Mouse (Mus musculus): ENCODE results near the gene Clcc1. TPM values are rescaled to one million over a fixed set of nuclear protein-coding genes. Genes with fewer than 3 reads are reported as not detected.
"Not testable (repeated sequence)": the region's sequence is repeated elsewhere in the genome, so short reads cannot be mapped to it uniquely, and the experiment has no call there.

Gene Clcc1
- polyA plus RNA-seq, 1 experiment from 2014 or later, result 79.9 TPM

DNA sequence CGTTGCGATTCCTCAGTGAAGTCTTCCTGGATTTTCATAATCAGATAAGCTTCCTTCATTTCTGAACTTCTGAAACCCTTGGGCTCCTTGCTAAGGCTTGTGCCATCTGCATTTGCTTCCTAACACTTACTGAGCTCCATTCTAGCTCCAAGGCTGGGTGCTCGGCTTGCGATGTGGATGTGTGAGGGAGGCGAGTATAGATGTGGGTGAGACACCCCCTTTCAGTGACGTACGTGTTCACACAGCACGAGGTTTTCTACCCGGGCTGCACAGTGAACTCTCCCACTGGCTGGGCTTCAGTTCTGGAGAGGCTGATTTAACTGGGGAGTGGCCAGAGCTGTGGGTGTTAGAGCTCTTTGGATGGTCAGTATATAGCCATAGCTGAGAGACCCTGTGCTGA is 4.9 kb downstream of the Clcc1 start:
- Histone ChIP-seq H3K4me1 (replicated peaks) (peaks cover 11% of the 10 kb centered on the region), H3K9me3 (no peaks in the 10 kb centered on the region), H3K27me3 (no peaks in the 10 kb centered on the region), H3K36me3 (peaks cover 54% of the 10 kb centered on the region), H3K9ac (replicated peaks) (no peak overlapping the region), H3K27ac (no peak overlapping the region), H3K4me2 (no peak overlapping the region), H3K4me3 (replicated peaks) (no peak overlapping the region)
- 93% methylated on average over 9 of the region's 9 CpGs for WGBS
- ATAC-seq (ENCODE audit: insufficient number of reproducible peaks, insufficient read depth, low FRiP score, low TSS enrichment, low read depth), result no peak

DNA sequence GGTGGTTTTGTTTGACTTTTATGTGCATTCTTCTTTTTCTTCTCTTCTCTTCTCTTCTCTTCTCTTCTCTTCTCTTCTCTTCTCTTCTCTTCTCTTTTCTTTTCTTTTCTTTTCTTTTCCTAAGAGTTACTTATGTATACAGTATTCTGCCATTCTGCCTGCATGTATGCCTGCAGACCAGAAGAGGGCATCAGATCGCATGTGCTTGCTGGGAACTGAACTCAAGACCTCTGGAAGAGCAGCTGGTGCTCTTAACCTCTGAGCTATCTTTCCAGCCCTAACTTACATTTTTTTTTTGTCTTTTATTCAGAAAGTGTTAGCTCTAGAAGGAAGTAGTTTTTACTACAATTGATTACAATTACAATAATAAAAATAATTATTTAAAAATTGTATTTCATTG is 7.2 kb downstream of the Clcc1 start:
- no peak for ATAC-seq (ENCODE audit: insufficient number of reproducible peaks, insufficient read depth, low FRiP score, low TSS enrichment, low read depth)
- Histone ChIP-seq H3K27ac (no peak overlapping the region), H3K27me3 (no peaks in the 10 kb centered on the region), H3K4me1 (replicated peaks) (no peaks in the 10 kb centered on the region), H3K9ac (replicated peaks) (no peak overlapping the region), H3K9me3 (no peaks in the 10 kb centered on the region), H3K4me2 (no peak overlapping the region), H3K4me3 (replicated peaks) (no peak overlapping the region), H3K36me3 (peaks cover 77% of the 10 kb centered on the region)
- WGBS, result 84% methylated on average over 1 of the region's 1 CpGs

DNA sequence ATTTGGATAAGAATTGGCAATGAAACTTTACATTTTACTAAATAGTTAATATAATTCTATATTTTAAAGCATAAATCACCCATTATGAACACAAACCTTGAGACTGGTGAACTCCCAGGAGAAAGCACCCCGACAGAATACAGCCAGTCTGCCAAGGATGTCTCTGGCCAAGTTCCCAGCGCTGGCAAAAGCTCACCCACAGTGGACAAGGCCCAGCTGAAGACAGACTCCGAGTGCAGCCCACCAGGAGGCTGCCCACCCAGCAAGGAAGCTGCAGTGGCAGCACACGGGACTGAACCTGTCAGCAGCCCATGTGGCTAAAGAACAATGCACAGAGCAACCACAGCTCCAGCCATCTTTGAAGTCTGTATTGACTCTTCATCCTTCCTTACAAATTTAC is 22.9 kb downstream of the Clcc1 start:
- Histone ChIP-seq H3K27ac (no peak overlapping the region), H3K27me3 (no peaks in the 10 kb centered on the region), H3K4me1 (replicated peaks) (no peaks in the 10 kb centered on the region), H3K9me3 (no peaks in the 10 kb centered on the region), H3K36me3 (peaks cover 89% of the 10 kb centered on the region), H3K4me3 (replicated peaks) (no peak overlapping the region), H3K4me2 (no peak overlapping the region), H3K9ac (replicated peaks) (no peak overlapping the region)
- WGBS, result 82% methylated on average over 4 of the region's 4 CpGs
- no peak for ATAC-seq (ENCODE audit: insufficient number of reproducible peaks, insufficient read depth, low FRiP score, low TSS enrichment, low read depth)

DNA sequence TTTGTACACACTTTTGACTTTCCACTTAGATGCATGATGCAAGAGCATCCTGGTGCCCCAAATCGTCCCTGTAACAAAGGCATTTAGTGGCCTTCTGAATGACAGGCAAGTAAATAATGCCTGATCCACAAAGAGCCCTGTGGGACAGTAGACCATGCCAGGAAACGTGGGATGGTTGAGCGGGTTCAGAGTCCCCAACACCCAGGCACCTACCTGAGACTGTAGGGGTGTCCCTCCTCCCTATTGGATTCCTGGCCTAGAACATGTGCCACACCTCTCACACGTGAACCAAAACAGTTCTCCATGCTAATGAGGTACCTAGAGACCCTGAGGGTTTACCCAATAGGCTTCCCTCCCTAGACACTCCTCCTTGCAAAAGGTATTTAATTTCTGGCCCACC is 27.3 kb downstream of the Clcc1 start:
- H3K9ac ChIP-seq (replicated peaks), result no peak overlapping the region
- H3K4me3 ChIP-seq (replicated peaks), result no peak overlapping the region
- H3K4me1 ChIP-seq (replicated peaks), result no peaks in the 10 kb centered on the region
- peaks cover 96% of the 10 kb centered on the region for H3K36me3 ChIP-seq
- no peak overlapping the region for H3K27ac ChIP-seq
- no peak overlapping the region for H3K4me2 ChIP-seq
- H3K9me3 ChIP-seq, result no peaks in the 10 kb centered on the region
- WGBS, result 87% methylated on average over 4 of the region's 4 CpGs
- no peaks in the 10 kb centered on the region for H3K27me3 ChIP-seq
- no peak for ATAC-seq (ENCODE audit: insufficient number of reproducible peaks, insufficient read depth, low FRiP score, low TSS enrichment, low read depth)

DNA sequence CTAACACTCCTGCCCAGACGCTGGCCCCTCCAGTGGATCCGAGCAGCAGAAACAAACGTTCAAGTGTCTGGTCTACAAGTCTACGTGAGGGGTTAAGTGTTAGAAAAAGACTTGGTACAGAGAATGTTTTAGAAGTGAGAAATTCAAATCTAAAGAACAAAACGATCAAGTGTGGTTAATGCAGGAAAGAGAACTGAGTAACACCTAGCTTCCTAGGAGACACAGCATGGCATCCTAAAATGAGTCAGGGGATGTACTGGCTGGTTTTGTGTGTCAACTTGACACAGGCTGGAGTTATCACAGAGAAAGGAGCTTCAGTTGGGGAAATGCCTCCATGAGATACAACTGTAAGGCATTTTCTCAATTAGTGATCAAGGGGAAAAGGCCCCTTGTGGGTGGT is 29.9 kb downstream of the Clcc1 start:
- H3K4me2 ChIP-seq; H3K9ac ChIP-seq (replicated peaks); ATAC-seq (ENCODE audit: insufficient number of reproducible peaks, insufficient read depth, low FRiP score, low TSS enrichment, low read depth); H3K4me3 ChIP-seq (replicated peaks); H3K9me3 ChIP-seq; H3K27ac ChIP-seq; H3K27me3 ChIP-seq; H3K4me1 ChIP-seq (replicated peaks): not testable (repeated sequence)
- peaks cover 92% of the 10 kb centered on the region for H3K36me3 ChIP-seq
- WGBS, result 95% methylated on average over 5 of the region's 5 CpGs

DNA sequence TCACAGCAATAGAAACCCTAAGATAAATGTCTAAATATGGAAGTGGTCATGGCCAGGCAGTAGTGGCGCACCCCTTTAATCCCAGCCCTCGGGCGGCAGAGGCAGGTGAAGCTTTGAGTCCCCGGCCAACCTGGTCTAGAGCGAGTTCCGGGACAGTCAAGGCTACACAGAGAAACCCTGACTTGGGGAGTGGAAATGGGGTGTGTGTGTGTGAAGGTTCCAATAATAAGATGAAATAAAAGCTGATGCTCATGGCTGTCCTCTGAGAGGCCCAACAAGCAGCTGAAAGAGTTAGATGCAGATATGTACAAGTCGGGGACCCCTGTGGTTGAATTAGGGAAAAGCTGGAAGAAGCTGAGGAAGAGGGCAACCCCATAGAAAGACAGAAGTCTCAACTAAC is 32.0 kb downstream of the Clcc1 start:
- Histone ChIP-seq H3K27ac (no peak overlapping the region), H3K36me3 (peaks cover 84% of the 10 kb centered on the region), H3K9me3 (no peaks in the 10 kb centered on the region), H3K9ac (replicated peaks) (no peak overlapping the region), H3K4me1 (replicated peaks) (peaks cover 19% of the 10 kb centered on the region), H3K4me3 (replicated peaks) (no peak overlapping the region), H3K4me2 (no peak overlapping the region), H3K27me3 (no peaks in the 10 kb centered on the region)
- WGBS, result 97% methylated on average over 7 of the region's 7 CpGs
- no peak for ATAC-seq (ENCODE audit: insufficient number of reproducible peaks, insufficient read depth, low FRiP score, low TSS enrichment, low read depth)

DNA sequence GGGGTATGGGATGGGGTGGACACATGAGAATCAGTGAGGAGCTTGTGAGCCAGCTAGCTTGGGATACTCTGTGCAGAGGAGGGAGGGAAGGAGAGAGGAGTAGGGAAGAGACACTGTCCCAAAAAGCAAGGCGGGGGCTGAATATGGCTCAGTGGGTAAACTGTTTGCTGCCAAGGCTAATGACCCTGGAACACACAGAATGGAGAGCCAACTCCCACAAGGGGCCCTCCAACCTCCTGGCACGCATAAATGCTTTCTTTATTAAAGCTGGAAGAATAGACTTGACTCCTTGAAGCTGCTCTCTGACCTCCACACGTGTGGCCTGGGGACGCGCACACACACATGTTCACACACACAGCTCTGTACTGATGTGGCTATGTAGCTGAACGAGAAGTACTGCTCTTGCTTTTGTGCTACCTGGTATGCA is 35.3 kb downstream of the Clcc1 start:
- H3K4me2 ChIP-seq, result 0 out of 2 replicates have a peak overlapping the region, but pooled peaks have one; percentile 5
- ATAC-seq (ENCODE audit: insufficient number of reproducible peaks, insufficient read depth, low FRiP score, low TSS enrichment, low read depth), result peak; percentile 89
- H3K9me3 ChIP-seq, result no peaks in the 10 kb centered on the region
- H3K27ac ChIP-seq, result peak overlapping the region; percentile 79
- H3K9ac ChIP-seq (replicated peaks), result no peak overlapping the region
- no peak overlapping the region for H3K4me3 ChIP-seq (replicated peaks)
- peaks cover 65% of the 10 kb centered on the region for H3K36me3 ChIP-seq
- H3K4me1 ChIP-seq (replicated peaks), result peaks cover 21% of the 10 kb centered on the region
- no peaks in the 10 kb centered on the region for H3K27me3 ChIP-seq
- 60% methylated on average over 6 of the region's 6 CpGs for WGBS

DNA sequence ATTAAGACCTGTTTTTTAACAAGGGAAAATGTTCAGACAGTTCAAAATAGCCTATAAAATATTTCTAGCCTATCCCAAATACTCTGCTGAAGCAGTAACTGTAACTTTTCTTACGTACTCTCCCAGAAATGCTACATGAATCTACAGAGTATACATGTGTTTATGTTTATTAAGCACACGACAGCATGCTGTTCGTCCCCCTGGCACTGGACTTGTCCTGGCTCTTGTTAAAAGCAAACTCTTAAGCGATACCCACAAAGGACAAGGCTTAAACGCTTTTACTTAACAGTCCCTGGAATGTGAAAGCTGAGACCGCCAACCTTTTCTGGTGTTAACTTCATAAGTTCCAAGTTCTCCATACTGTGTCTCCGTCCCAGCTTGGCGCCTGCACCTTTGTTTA is 35.7 kb downstream of the Clcc1 start:
- H3K4me3 ChIP-seq (replicated peaks), result no peak overlapping the region
- ATAC-seq (ENCODE audit: insufficient number of reproducible peaks, insufficient read depth, low FRiP score, low TSS enrichment, low read depth), result peak; percentile 73
- H3K36me3 ChIP-seq, result peaks cover 65% of the 10 kb centered on the region
- H3K27me3 ChIP-seq, result no peaks in the 10 kb centered on the region
- H3K4me2 ChIP-seq, result peak overlapping the region; percentile 5; the same call in 1 of the 2 replicates
- H3K9ac ChIP-seq (replicated peaks), result no peak overlapping the region
- peak overlapping the region; percentile 79 for H3K27ac ChIP-seq
- H3K4me1 ChIP-seq (replicated peaks), result peaks cover 21% of the 10 kb centered on the region
- WGBS, result 46% methylated on average over 8 of the region's 8 CpGs
- no peaks in the 10 kb centered on the region for H3K9me3 ChIP-seq

DNA sequence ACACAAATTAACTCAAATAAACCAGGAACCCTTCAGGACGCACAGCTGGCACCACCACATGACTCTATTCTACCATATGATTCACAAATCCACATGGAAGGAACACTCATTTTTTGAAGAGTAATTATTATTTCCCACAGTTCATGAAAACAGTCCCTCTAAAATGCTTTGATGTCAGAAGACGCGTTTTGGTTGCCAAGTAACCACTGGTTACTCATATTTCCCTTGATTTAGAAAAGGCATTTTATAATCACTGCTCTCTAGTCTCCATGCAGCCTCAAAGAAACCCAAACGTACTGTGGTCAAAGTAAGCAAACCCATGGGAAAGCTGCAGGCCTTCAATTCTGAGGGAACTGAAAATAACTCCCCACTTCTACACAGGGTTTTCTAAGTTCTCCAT is 36.3 kb downstream of the Clcc1 start:
- no peaks in the 10 kb centered on the region for H3K9me3 ChIP-seq
- no peaks in the 10 kb centered on the region for H3K27me3 ChIP-seq
- 53% methylated on average over 4 of the region's 4 CpGs for WGBS
- peaks cover 21% of the 10 kb centered on the region for H3K4me1 ChIP-seq (replicated peaks)
- H3K4me3 ChIP-seq (replicated peaks), result no peak overlapping the region
- ATAC-seq (ENCODE audit: insufficient number of reproducible peaks, insufficient read depth, low FRiP score, low TSS enrichment, low read depth), result no peak
- H3K4me2 ChIP-seq, result peak overlapping the region; percentile 5; the same call in 1 of the 2 replicates
- H3K27ac ChIP-seq, result peak overlapping the region; percentile 79
- H3K36me3 ChIP-seq, result peaks cover 68% of the 10 kb centered on the region
- no peak overlapping the region for H3K9ac ChIP-seq (replicated peaks)

DNA sequence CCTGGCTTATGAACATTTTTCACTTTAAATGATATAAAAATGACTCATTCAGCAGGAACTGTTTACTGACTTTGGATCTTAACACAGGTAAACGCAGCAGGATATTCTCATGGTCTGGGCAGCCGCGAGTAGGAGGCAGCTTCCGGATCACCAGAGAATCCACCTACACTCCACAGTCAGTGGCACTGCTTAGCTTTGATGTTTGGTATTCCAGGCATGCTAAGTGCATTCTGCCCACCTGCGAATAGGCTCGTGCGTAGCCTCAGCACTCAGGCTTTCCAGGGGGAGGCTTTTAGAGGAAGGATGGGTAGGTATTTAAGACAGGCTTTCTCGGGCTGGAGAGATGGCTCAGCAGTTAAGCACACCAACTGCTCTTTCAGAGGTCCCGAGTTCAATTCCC is 40.6 kb downstream of the Clcc1 start:
- ATAC-seq (ENCODE audit: insufficient number of reproducible peaks, insufficient read depth, low FRiP score, low TSS enrichment, low read depth), result no peak
- Histone ChIP-seq H3K4me1 (replicated peaks) (peaks cover 15% of the 10 kb centered on the region), H3K4me2 (no peak overlapping the region), H3K36me3 (peaks cover 70% of the 10 kb centered on the region), H3K27ac (no peak overlapping the region), H3K9ac (replicated peaks) (no peak overlapping the region), H3K4me3 (replicated peaks) (no peak overlapping the region), H3K9me3 (no peaks in the 10 kb centered on the region), H3K27me3 (no peaks in the 10 kb centered on the region)
- 91% methylated on average over 9 of the region's 9 CpGs for WGBS

DNA sequence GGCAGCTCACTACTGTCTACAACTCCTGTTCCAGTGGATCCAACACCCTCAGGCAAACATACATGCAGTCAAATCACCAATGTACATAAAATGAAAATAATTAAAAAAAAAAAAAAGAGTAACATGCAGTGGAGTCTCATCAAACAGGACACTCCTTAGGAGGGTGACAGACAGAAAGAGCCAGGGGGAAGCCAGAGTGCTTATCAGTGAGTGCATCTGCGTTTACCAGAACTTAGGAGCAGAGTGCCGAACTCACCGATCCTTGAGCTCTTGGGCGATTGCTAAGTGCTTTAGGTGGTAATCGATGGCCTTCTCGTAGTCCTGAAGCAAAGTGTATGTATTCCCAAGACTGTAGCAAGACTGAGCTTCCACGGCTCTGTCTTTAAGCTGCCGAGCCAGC is 44.9 kb downstream of the Clcc1 start:
- WGBS, result 91% methylated on average over 8 of the region's 8 CpGs
- H3K4me2 ChIP-seq, result no peak overlapping the region

DNA sequence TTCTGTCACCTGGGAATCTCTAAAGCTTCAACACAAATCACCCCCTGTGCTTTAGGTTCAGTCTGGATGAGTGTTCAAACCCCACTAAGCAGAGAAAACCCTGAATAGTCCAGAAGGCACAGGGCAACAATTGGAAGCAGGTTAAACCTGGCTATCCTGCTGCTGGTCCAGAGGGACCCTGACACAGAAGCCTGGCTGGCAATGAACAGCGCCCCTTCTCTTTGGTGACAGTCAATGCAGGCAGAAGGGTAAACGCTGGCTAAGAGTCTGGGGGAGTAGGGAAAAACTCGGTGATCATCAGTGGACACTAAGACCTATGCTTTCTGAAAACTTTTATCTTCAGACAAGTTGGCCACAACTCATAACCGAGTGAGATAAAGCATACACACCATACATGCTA is 46.1 kb downstream of the Clcc1 start:
- H3K36me3 ChIP-seq, result peaks cover 91% of the 10 kb centered on the region
- H3K4me3 ChIP-seq (replicated peaks), result no peak overlapping the region
- no peaks in the 10 kb centered on the region for H3K9me3 ChIP-seq
- ATAC-seq (ENCODE audit: insufficient number of reproducible peaks, insufficient read depth, low FRiP score, low TSS enrichment, low read depth), result no peak
- H3K4me1 ChIP-seq (replicated peaks), result 0 out of 2 replicates have a peak, but pooled peaks cover 6% of the 10 kb centered on the region
- no peak overlapping the region for H3K9ac ChIP-seq (replicated peaks)
- WGBS, result 92% methylated on average over 4 of the region's 4 CpGs
- H3K4me2 ChIP-seq, result no peak overlapping the region
- no peak overlapping the region for H3K27ac ChIP-seq
- H3K27me3 ChIP-seq, result no peaks in the 10 kb centered on the region

More for the DNA sequence above, 44.9 kb downstream of the Clcc1 start:
- no peak overlapping the region for H3K27ac ChIP-seq
- H3K9me3 ChIP-seq, result no peaks in the 10 kb centered on the region
- ATAC-seq (ENCODE audit: insufficient number of reproducible peaks, insufficient read depth, low FRiP score, low TSS enrichment, low read depth), result no peak
- H3K27me3 ChIP-seq, result no peaks in the 10 kb centered on the region
- H3K4me1 ChIP-seq (replicated peaks), result no peaks in the 10 kb centered on the region
- peaks cover 94% of the 10 kb centered on the region for H3K36me3 ChIP-seq
- no peak overlapping the region for H3K4me3 ChIP-seq (replicated peaks)
- H3K9ac ChIP-seq (replicated peaks), result no peak overlapping the region
